Mouse (Mus musculus) urinary bladder, postnatal 36 days (tissue): ENCODE data around the gene Vcl.
A peak's percentile ranks its signal among the peaks of the same experiment; 100 is the strongest.

Source experiments
- DNase-seq, 2 experiments: peaks; one replicate each; pipeline ENCODE4 v3.0.0; 2022; ENCODE audit warnings: low spot score in 2 of 2, mixed read lengths in 1 of 2

The Vcl gene

DNA sequence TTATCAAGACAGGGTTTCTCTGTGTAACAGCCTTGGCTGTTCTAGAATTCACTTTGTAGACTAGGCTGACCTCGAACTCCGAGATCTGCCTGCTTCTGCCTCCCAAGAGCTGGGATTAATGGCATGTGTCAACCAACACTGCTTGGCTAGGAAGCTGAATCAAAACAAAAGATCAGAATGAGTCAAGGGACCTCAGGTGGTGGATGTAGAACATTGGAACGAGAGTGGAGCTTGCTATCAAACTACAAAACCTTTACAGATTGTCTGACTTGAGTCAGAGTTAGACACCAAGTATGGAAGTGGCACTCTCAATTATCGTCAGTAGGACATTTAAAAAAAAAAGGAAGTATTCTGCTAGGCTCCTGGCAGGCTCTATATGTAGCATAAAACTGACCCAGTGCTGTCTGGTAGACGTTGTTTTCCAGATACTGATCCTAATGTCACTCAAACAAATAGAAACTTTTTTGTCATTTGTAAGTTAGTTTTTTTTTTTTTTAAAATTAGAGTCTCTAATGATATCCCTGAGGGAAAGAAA lies 84.7 kb downstream of the Vcl start:
- DNase-seq: no peak

- no peak for DNase-seq
These were observed 88.7 kb downstream of the Vcl start for GRCm38 (mm10) chr14:21017871-21018270.

DNA sequence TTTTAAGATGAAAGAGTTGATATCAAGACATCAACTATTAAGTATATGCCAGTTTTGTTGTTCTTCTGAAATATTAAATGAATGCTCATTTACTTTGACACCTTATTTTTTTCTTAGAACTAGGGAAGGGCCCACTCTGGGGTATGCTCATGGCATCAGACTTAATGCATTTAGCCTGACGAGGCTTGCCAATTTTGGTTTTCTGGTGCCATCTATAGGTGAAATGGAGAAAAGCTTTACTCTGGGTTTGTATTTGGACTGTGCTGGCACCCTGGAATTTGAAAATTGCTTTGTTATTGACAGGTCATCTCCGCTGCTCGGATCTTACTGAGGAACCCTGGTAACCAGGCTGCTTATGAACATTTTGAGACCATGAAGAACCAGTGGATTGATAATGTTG lies 89.8 kb downstream of the Vcl start:
- DNase-seq: no peak

DNA sequence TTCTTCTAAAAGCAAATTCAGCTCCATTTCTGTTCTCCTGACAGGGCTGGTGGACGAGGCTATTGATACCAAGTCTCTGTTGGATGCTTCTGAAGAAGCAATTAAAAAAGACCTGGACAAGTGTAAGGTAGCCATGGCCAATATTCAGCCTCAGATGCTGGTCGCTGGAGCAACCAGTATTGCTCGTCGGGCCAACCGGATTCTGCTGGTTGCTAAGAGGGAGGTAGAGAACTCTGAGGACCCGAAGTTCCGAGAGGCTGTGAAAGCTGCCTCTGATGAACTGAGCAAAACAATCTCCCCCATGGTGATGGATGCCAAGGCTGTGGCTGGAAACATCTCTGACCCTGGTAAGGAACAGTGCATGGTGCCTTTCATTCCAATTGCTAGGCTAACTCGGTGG lies 91.2 kb downstream of the Vcl start:
- DNase-seq: no peak

GRCm38 (mm10) chr14:21027542-21027941 lies 98.3 kb downstream of the Vcl start:
- DNase-seq: no peak

DNA sequence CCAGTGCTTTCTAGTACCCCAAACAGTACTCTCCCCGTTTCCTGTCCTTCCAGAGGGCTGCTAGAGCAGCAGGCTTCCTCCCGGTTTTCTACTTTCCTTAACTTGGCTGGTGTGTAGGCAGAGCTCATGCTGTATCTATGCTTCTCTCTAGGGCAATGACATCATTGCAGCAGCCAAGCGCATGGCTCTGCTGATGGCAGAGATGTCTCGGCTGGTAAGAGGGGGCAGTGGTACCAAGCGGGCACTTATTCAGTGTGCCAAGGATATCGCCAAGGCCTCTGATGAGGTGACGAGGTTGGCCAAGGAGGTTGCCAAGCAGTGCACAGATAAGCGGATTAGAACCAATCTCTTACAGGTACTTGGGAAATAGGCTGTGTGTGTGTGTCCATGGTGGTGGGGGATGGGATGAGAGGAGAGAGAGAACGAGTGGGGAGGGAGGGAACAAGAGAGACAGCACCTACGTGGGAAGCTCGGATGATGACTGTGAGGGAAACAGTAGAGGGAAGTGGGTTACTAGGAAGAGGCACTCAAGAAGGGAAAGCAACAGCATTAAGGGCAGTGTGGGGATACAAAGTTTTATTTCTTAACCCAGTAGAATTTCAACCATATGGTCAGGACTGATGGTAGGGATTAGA lies 99.9 kb downstream of the Vcl start:
- no peak for DNase-seq

DNA sequence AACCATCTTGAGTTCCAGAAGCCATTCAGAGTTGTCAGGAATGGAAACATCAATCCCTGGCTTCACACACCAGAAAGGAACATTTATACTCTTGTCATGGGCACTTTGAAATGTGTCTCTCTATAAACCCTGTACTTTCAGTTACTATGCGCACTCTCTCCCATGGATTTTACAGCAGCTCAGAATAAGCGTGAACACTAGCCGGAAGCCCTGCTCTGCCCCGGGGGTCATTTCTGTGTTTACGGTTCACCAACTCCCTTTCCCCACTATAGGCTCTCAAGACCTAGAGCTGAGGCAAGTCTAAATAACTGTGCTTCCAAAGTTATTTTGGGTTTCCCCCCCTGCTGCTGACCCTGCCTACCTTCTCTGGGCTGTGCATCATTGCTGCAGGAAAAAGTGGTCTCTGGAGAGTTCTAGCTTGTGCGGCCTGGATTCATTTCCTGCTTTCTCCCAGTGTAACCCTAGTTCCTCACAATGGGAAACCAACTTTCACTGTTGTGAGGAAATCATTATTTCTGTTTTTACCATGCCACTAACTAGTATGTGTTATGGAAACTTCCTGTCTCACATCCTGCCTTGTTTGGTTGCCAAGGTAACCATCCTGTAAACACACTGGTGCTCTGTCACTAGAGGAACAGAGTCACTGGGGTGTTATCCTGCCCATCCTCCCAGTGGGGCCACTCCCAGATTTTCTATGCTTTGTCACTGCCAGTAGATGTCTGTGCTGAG lies 102.7 kb downstream of the Vcl start:
- peak in 1 of 2 experiments; percentile 35 for DNase-seq

- no peak for DNase-seq
These were observed 105.1 kb downstream of the Vcl start for GRCm38 (mm10) chr14:21034271-21034670.

- no peak for DNase-seq
These were observed 105.6 kb downstream of the Vcl start for GRCm38 (mm10) chr14:21034791-21035190.

DNA sequence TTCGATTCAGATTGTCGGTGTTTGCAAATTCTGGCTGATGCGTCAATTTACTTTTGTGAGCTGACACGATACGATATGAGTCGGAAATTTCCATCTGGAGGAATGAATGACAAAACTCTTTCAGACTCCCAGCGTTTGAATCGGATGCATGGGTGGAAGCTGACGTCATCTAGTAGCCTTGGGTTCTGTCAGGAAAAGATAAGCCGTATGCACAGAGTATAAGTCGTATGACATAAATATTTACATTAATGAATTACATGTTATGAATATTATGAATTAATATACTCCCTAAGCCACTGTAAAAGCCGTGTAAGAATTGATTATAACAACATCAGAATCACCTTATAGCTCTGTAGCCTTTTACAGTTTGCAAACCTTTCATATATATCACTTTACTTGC lies 109.9 kb downstream of the Vcl start:
- DNase-seq: no peak

DNA sequence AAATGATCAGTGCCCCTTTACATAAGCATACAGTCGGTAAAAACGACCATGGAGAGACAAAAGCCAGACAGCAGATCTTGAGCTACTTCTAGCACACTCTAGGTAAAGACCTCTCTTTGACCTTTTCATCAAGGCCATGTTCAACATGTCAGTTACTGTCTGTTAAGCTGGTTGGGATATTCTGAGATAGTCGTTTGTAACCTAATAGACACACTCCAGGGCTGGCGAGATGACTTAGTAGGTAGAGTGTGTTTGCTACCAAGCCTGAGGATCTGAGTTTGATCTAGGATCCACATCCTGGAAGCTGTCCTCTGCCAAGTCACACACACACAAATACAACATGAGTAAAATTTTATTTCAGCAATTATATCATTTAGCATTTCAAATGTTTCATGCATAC lies 110.4 kb downstream of the Vcl start:
- DNase-seq: no peak

- DNase-seq: no peak
These were observed 118.6 kb downstream of the Vcl start for GRCm38 (mm10) chr14:21047840-21048239.

DNA sequence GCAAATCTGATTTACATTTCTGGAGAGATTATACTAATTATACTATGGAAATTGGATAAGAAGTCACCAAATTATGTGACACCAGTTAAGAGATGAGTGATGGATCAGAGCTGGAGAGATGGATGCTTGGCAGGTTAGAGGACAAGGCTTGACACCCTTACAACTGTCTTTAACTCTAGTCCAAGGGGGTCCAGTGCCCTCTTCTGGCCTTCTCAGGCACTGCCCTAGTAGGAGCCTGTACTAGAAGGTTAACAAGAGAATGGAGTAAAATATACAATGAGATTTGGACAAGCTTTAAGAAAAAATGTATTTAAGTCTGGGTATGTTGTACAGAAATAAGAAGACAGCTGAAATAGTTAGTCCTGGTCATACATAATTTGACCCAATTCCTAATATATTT lies 119.7 kb downstream of the Vcl start:
- DNase-seq: no peak

DNA sequence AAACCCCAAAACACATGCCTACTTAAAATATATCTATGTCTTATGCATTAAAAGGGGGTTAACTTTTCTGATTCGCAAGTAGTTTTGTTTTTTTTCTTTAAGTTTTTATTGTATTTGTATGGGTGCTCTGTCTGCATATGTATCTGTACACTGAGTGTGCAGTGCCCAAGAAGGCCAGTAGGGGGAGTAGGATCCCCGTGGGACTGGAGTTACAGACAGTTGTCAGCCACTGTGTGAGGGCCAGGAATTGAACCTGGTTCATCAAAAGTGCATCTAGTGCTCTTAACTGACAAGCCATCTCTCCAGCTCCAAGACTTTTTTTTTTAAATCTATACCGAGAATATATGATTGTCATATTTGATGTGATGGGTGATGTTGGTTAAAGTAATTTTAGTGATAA lies 121.5 kb downstream of the Vcl start:
- no peak for DNase-seq

GRCm38 (mm10) chr14:21051380-21052111 lies 122.3 kb downstream of the Vcl start:
- DNase-seq: no peak

- peak; percentile 92 to 94 for DNase-seq
These were observed 123.0 kb downstream of the Vcl start, which contains the start of the genes Ap3m1 and Adk for GRCm38 (mm10) chr14:21052112-21052780. Ap3m1 (minus strand) TSS chr14:21052508. Adk (plus strand) TSS chr14:21052574.

DNA sequence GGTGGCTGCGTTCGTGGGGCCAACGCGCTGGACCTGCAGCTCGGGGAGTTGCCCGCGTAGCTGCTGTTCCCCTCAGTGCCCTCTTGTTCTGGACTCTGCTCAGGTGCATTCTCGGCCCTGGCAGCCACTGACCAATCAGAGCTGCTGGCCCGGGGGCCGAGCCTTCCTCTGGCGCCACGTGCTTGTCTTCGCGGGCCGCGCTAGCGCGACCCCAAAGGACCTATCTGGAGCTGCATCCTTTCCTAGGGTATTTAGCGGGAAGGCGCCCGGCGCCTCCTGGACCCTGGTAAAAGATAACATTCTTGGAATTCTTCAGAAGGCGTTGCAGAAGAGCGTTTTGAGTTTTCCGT lies 123.6 kb downstream of the Vcl start:
- DNase-seq: peak in 1 of 2 experiments; percentile 64

GRCm38 (mm10) chr14:21053151-21053550 lies 124.0 kb downstream of the Vcl start:
- DNase-seq: no peak

DNA sequence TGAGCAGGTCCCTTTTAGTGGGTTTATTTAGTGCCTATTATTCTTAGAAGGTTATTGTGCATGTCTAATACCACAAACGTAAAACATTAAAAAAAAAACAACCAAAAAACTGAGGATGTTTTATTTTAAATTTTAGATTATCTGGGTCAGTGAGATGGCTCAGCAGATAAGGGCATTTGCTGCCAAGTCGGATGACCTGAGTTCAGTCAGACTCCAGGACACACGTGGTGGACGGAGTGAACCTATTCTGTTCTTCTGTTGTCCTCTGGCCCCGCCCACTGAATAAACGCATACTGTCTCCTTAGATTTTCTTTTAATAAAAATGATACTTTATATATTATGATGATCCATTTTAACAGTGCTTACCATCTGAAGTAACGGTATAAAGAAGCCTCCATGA lies 124.4 kb downstream of the Vcl start:
- no peak for DNase-seq

DNA sequence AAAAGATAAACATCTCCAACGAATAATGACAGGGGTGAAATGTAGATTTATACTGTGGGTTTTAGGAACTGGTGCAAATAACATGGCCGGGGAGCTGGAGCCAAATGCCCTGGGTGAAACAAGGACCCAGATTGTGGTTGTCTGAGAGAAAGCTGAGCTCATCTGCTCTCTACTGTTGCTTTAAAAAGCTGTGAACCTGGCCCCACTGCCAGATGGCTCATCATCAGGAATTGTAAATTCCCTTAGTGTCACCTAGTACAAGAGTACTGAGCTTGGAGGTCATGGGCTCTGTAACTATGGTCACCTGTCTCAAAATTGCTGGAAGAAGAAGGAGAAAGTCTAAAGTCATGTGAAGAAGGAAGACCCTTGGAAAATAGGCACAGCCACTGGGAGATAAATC lies 129.8 kb downstream of the Vcl start:
- DNase-seq: no peak

DNA sequence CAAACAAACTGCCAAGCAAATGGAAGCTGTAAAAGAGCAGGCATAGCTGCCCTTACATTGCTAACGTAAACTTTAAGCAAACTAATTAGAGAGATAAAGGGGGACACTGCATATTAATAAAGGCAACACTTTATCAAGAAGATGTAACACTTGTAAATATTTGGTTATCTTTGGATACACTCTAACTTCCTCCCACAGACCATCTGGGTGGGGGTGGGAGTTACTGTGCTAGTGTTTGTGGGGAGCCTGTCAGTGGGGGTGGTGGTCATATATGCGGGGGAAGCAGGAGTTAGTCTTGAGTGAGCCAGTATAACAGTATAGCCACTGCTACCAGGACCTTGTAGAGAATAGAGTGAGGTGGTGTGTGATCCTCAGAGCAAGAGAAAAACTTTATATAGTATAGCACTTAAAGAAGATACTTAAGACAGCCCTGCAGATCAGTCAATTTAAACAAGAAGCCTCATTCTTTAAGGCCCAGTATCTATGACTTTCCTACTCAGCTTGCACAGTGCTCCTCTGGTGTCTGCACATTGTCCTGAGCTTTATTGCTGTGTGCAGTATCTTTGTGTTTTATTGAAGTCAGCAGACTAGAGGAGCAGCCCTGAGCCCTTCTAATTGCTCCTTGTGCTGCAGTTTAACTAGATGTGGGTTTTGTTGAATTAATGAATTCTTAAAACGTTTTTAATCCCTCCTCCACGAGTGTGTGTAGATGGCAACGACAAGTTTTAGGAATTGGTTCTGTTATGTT lies 133.7 kb downstream of the Vcl start:
- DNase-seq: no peak
